Mouse (Mus musculus): ENCODE measurements at regions not wholly inside any gene's neighbourhood (a gene's known extent, or its start where the extent isn't known, plus 50 kb on each side); places are given as distances from the start of the nearest gene placed in this dataset.

DNA sequence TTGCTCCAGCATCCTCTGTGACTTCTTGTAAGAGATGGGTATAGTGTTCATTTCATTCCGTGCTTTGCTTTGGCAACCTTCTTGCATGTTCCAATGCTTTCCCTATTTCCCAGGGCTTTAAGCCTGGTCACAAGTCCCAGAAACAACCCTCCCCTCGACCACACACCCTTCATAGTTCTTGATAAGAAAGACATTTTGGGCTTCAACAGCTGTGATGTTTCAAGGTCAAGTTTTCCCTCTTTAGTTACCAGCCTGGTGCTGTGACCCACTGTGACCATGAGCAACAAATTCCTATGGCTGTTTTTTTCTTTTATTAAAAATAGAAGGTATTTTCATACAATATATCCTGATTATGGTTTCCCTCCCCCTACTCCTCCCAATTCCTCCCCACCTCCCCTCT, 114.1 kb upstream of the Nfe2l3 start:
- Histone ChIP-seq H3K4me2 (ENCODE audit: insufficient read depth, low read depth, poor library complexity, severe bottlenecking) (no peak overlapping the region), H3K4me3 (replicated peaks in 1 of 3; ENCODE audit: low read depth in 2 of 3, low read length in 2 of 3, poor library complexity in 1 of 3) (no peak overlapping the region), H3K4me1 (ENCODE audit: control insufficient read depth in 1 of 2, insufficient read depth in 2 of 2) (0 out of 4 replicates have a peak, but pooled peaks cover 0 to 4% of the 10 kb centered on the region in 2 experiments), H3K79me2 (replicated peaks; ENCODE audit: control insufficient read depth, extremely low read depth, insufficient read depth, poor library complexity, severe bottlenecking) (no peaks in the 10 kb centered on the region), H3K9ac (ENCODE audit: insufficient read depth, low read depth) (no peak overlapping the region), H3K27ac (ENCODE audit: insufficient read depth, low read depth) (no peak overlapping the region), H3K36me3 (replicated peaks in 1 of 2; ENCODE audit: control insufficient read depth in 1 of 2, insufficient read depth in 1 of 2, low read length in 1 of 2) (no peaks in the 10 kb centered on the region), H3K27me3 (replicated peaks) (no peaks in the 10 kb centered on the region), H3K9me3 (replicated peaks; ENCODE audit: low read length) (no peaks in the 10 kb centered on the region)
- dilution Hi-C loops (cut with MboI; ENCODE audit: extremely low pct_ligation_motif_present, extremely low pct_unique_long_range_greater_than_20kb, low sequenced_read_pairs) (no loop called here), in situ Hi-C loops (cut with MboI; ENCODE audit: low pct_ligation_motif_present, low pct_unique_long_range_greater_than_20kb, low sequenced_read_pairs) (no loop called here)
- no peak for DNase-seq (ENCODE audit: extremely low read depth)
- TF ChIP-seq ZMIZ1 (IDR thresholded peaks at IDR 0.05; ENCODE audit: low read depth, low read length) (no peak), PAX5 (IDR thresholded peaks at IDR 0.05; ENCODE audit: low read length) (no peak), USF2 (conservative IDR thresholded peaks at IDR 0.05; ENCODE audit: low read depth, low read length) (no peak)

DNA sequence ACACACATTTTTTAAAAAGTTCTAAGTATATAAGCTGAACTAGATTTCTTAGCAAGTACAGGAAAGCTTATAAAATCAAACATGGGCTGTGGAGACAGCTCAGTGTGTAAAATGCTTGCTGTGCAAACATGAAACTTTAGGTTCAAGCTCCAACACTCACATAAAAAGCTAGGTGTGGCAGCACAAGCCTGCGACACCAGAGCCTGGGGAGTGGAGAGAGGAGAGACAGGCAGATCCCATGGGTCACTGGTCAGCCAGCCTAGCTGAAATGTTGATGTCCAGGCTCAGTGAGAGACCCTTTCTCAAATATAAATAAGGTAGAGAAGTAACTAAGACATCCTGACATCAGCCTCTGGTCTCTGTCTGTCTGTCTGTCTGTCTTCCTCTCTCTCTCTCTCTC, 112.5 kb upstream of the Nfe2l3 start:
- DNase-seq (ENCODE audit: extremely low read depth): no peak

DNA sequence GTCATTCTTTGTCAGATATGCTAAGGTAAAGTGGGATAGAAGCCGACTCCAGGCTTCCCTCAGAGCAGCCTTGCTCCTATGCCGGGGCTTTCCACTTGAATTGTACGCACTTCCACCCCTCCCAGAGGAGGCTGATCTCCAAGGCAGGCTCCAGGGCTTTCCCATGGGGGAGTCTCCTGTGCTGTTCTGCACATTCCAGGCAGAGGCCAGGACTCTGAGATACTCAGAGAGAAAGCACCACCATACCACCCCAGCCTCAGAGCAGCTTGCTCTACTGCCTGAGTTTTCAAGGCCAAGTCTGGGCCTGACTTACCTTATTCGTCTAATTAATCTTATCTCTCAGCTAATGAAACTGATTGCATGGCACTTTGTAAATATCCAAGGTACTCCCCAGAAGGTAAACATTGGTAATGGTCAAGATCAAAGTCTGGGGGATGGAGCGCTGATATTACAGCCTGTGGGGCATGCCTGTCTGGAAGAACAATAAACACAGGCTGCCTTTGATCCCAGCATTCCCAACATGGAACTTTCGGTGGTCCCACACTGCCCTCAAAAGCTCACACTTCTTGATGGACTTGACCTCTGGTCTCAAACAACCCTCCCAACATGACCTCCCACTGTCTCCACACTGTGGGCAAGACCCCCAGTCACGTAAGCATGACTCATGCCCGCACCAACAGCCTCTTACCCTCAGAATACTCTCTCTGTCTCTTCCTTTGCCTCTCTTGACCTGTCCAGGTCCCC, 111.6 kb upstream of the Nfe2l3 start:
- Histone ChIP-seq H3K36me3 (replicated peaks in 1 of 2; ENCODE audit: control insufficient read depth in 1 of 2, insufficient read depth in 1 of 2, low read length in 1 of 2) (no peaks in the 10 kb centered on the region), H3K79me2 (replicated peaks; ENCODE audit: control insufficient read depth, extremely low read depth, insufficient read depth, poor library complexity, severe bottlenecking) (no peaks in the 10 kb centered on the region), H3K27me3 (replicated peaks) (no peaks in the 10 kb centered on the region), H3K9ac (ENCODE audit: insufficient read depth, low read depth) (no peak overlapping the region), H3K4me1 (ENCODE audit: control insufficient read depth in 1 of 2, insufficient read depth in 2 of 2) (peaks cover 4 to 13% of the 10 kb centered on the region in 2 experiments; a peak in 2 of 4 replicates), H3K27ac (ENCODE audit: insufficient read depth, low read depth) (no peak overlapping the region), H3K4me3 (replicated peaks in 1 of 3; ENCODE audit: low read depth in 2 of 3, low read length in 2 of 3, poor library complexity in 1 of 3) (no peak overlapping the region), H3K9me3 (replicated peaks; ENCODE audit: low read length) (no peaks in the 10 kb centered on the region), H3K4me2 (ENCODE audit: insufficient read depth, low read depth, poor library complexity, severe bottlenecking) (no peak overlapping the region)
- in situ Hi-C loops (cut with MboI; ENCODE audit: low pct_ligation_motif_present, low pct_unique_long_range_greater_than_20kb, low sequenced_read_pairs): no loop called here
- dilution Hi-C loops (cut with MboI; ENCODE audit: extremely low pct_ligation_motif_present, extremely low pct_unique_long_range_greater_than_20kb, low sequenced_read_pairs): no loop called here
- DNase-seq (ENCODE audit: extremely low read depth): no peak
- no peak for TF ChIP-seq USF2 (conservative IDR thresholded peaks at IDR 0.05; ENCODE audit: low read depth, low read length)
- no peak for TF ChIP-seq RAD21 (IDR thresholded peaks at IDR 0.05; ENCODE audit: low read depth, low read length)
- TF ChIP-seq IRF4 (IDR thresholded peaks at IDR 0.05; ENCODE audit: low read depth, low read length): no peak
- TF ChIP-seq RCOR1 (conservative IDR thresholded peaks at IDR 0.05; ENCODE audit: low read depth, low read length): no peak
- no peak for TF ChIP-seq PAX5 (IDR thresholded peaks at IDR 0.05; ENCODE audit: low read length)

More for the DNA sequence above, 112.5 kb upstream of the Nfe2l3 start:
- Histone ChIP-seq H3K9ac (ENCODE audit: insufficient read depth, low read depth) (no peak overlapping the region), H3K4me2 (ENCODE audit: insufficient read depth, low read depth, poor library complexity, severe bottlenecking) (no peak overlapping the region), H3K9me3 (replicated peaks; ENCODE audit: low read length) (no peaks in the 10 kb centered on the region), H3K79me2 (replicated peaks; ENCODE audit: control insufficient read depth, extremely low read depth, insufficient read depth, poor library complexity, severe bottlenecking) (no peaks in the 10 kb centered on the region), H3K27me3 (replicated peaks) (no peaks in the 10 kb centered on the region), H3K4me1 (ENCODE audit: control insufficient read depth in 1 of 2, insufficient read depth in 2 of 2) (peaks cover 3 to 12% of the 10 kb centered on the region in 2 experiments; a peak in 2 of 4 replicates), H3K36me3 (replicated peaks in 1 of 2; ENCODE audit: control insufficient read depth in 1 of 2, insufficient read depth in 1 of 2, low read length in 1 of 2) (no peaks in the 10 kb centered on the region), H3K4me3 (replicated peaks in 1 of 3; ENCODE audit: low read depth in 2 of 3, low read length in 2 of 3, poor library complexity in 1 of 3) (no peak overlapping the region), H3K27ac (ENCODE audit: insufficient read depth, low read depth) (no peak overlapping the region)
- dilution Hi-C loops (cut with MboI; ENCODE audit: extremely low pct_ligation_motif_present, extremely low pct_unique_long_range_greater_than_20kb, low sequenced_read_pairs) (no loop called here), in situ Hi-C loops (cut with MboI; ENCODE audit: low pct_ligation_motif_present, low pct_unique_long_range_greater_than_20kb, low sequenced_read_pairs) (no loop called here)
- TF ChIP-seq RCOR1 (conservative IDR thresholded peaks at IDR 0.05; ENCODE audit: low read depth, low read length): no peak
